Mouse (Mus musculus) embryonic facial prominence, embryonic 10.5 days (tissue): ENCODE measurements around the gene Sprr2j-ps. TPM values are rescaled to one million over a fixed set of nuclear protein-coding genes. Genes with fewer than 3 reads are reported as not detected.

Experiments used
- DNase-seq: peaks from one replicate; pipeline ENCODE4 v3.0.0-alpha.2; 2017; ENCODE audit warnings: low spot score
- H3K27ac ChIP-seq: fragments of 300-500 bp; sonication (generic); replicated peaks from 2 replicates; pipeline ENCODE4 v1.5.1; 2016; ENCODE audit warnings: mild to moderate bottlenecking
- H3K27me3 ChIP-seq: fragments of 300-500 bp; sonication (generic); replicated peaks from 2 replicates; pipeline ENCODE4 v1.6.1; 2016; ENCODE audit warnings: low read depth, mild to moderate bottlenecking; ENCODE audit not compliant: poor library complexity, severe bottlenecking
- H3K36me3 ChIP-seq: fragments of 300-500 bp; sonication (generic); replicated peaks from 2 replicates; pipeline ENCODE4 v1.6.1; 2016; ENCODE audit warnings: mild to moderate bottlenecking, moderate library complexity
- H3K4me1 ChIP-seq: fragments of 300-500 bp; sonication (generic); 2 replicates; pipeline ENCODE4 v1.6.1; 2016
- H3K4me3 ChIP-seq: fragments of 300-500 bp; sonication (generic); 2 replicates; pipeline ENCODE4 v1.5.1; 2016; ENCODE audit warnings: mild to moderate bottlenecking, moderate library complexity
- H3K9me3 ChIP-seq: fragments of 300-500 bp; sonication (generic); 2 replicates; pipeline ENCODE4 v1.6.1; 2016; ENCODE audit warnings: mild to moderate bottlenecking
- WGBS: fragments of 180-500 bp; shearing (Covaris S2); methylation state at CpG from one replicate; pipeline ENCODE4 v1.1.7; 2016; 5-methylcytosine and 5-hydroxymethylcytosine counted together
- polyA plus RNA-seq: library from polyadenylated mRNA; unstranded; fragments of >200 nt; fragmentation: Nextera tagmentation; extraction: Ambion mirVana; gene quantifications from 2 replicates; pipeline ENCODE4 v1.2.1, GENCODE M21; 2016

The Sprr2j-ps gene
- polyA plus RNA-seq, result not detected in 2 replicates

GRCm38 (mm10) chr3:92417782-92418181 is at the start of gene Sprr2j-ps:
Sprr2j-ps (plus strand) TSS chr3:92418082.
- Histone ChIP-seq H3K9me3 (no peaks in the 10 kb centered on the region), H3K27me3 (no peaks in the 10 kb centered on the region), H3K36me3 (no peaks in the 10 kb centered on the region), H3K27ac (no peak within 1 kb of the TSS), H3K4me1 (no peaks in the 10 kb centered on the region), H3K4me3 (no peak within 1 kb of the TSS)
- WGBS, result 91% methylated on average over 2 of the region's 2 CpGs
- no peak for DNase-seq

GRCm38 (mm10) chr3:92373613-92374012 is 44.3 kb upstream of the Sprr2j-ps start:
- DNase-seq, result no peak
- Histone ChIP-seq H3K36me3 (no peaks in the 10 kb centered on the region), H3K4me1 (no peaks in the 10 kb centered on the region), H3K27me3 (no peaks in the 10 kb centered on the region), H3K4me3 (no peak overlapping the region), H3K27ac (no peak overlapping the region), H3K9me3 (no peaks in the 10 kb centered on the region)
- 74% methylated on average over 2 of the region's 2 CpGs for WGBS

- H3K36me3 ChIP-seq, result no peaks in the 10 kb centered on the region
- no peak for DNase-seq
- H3K4me1 ChIP-seq, result no peaks in the 10 kb centered on the region
- H3K9me3 ChIP-seq, result no peaks in the 10 kb centered on the region
- no peak within 1 kb of the TSS for H3K27ac ChIP-seq
- 86% methylated on average over 1 of the region's 1 CpGs for WGBS
- H3K27me3 ChIP-seq, result no peaks in the 10 kb centered on the region
- no peak within 1 kb of the TSS for H3K4me3 ChIP-seq
Observed at GRCm38 (mm10) chr3:92385385-92385784, 32.5 kb upstream of the Sprr2j-ps start, which contains the start of gene Sprr2h. Sprr2h (plus strand) TSS chr3:92385685.

GRCm38 (mm10) chr3:92394301-92394700 is 23.6 kb upstream of the Sprr2j-ps start:
- WGBS, result 60% methylated on average over 1 of the region's 1 CpGs
- Histone ChIP-seq H3K27ac (no peak overlapping the region), H3K27me3 (no peaks in the 10 kb centered on the region), H3K36me3 (no peaks in the 10 kb centered on the region), H3K4me1 (no peaks in the 10 kb centered on the region), H3K4me3 (no peak overlapping the region), H3K9me3 (no peaks in the 10 kb centered on the region)
- DNase-seq, result no peak

- Histone ChIP-seq H3K27ac (no peak within 1 kb of the TSS), H3K36me3 (no peaks in the 10 kb centered on the region), H3K4me1 (no peaks in the 10 kb centered on the region), H3K9me3 (no peaks in the 10 kb centered on the region), H3K27me3 (no peaks in the 10 kb centered on the region), H3K4me3 (no peak within 1 kb of the TSS)
- WGBS, result 89% methylated on average over 2 of the region's 2 CpGs
- no peak for DNase-seq
Observed at GRCm38 (mm10) chr3:92407691-92408090, 10.2 kb upstream of the Sprr2j-ps start, which contains the start of gene Sprr2i. Sprr2i (plus strand) TSS chr3:92407991.

- H3K36me3 ChIP-seq, result no peaks in the 10 kb centered on the region
- H3K9me3 ChIP-seq, result 0 out of 2 replicates have a peak, but pooled peaks cover 3% of the 10 kb centered on the region
- no peaks in the 10 kb centered on the region for H3K27me3 ChIP-seq
- no peak within 1 kb of the TSS for H3K4me3 ChIP-seq
- no peak within 1 kb of the TSS for H3K27ac ChIP-seq
- 91% methylated on average over 6 of the region's 6 CpGs for WGBS
- DNase-seq, result no peak
- H3K4me1 ChIP-seq, result no peaks in the 10 kb centered on the region
Observed at GRCm38 (mm10) chr3:92429323-92429722, 11.4 kb downstream of the Sprr2j-ps start, which contains the start of gene Gm9774. Gm9774 (minus strand) TSS chr3:92429423.

- DNase-seq, result no peak
Observed at GRCm38 (mm10) chr3:92432282-92432681, 14.4 kb downstream of the Sprr2j-ps start, which contains the start of gene Sprr2k. Sprr2k (plus strand) TSS chr3:92432582.

GRCm38 (mm10) chr3:92438689-92439088 is 20.8 kb downstream of the Sprr2j-ps start, which contains the start of gene Sprr1b:
Sprr1b (minus strand) TSS chr3:92438789.
- 92% methylated on average over 3 of the region's 3 CpGs for WGBS
- Histone ChIP-seq H3K27ac (no peak within 1 kb of the TSS), H3K27me3 (no peaks in the 10 kb centered on the region), H3K36me3 (no peaks in the 10 kb centered on the region), H3K4me1 (no peaks in the 10 kb centered on the region), H3K9me3 (no peaks in the 10 kb centered on the region), H3K4me3 (no peak within 1 kb of the TSS)
- DNase-seq, result no peak

More at GRCm38 (mm10) chr3:92432282-92432681, 14.4 kb downstream of the Sprr2j-ps start, which contains the start of gene Sprr2k:
- WGBS, result 89% methylated on average over 2 of the region's 2 CpGs
- Histone ChIP-seq H3K9me3 (0 out of 2 replicates have a peak, but pooled peaks cover 3% of the 10 kb centered on the region), H3K4me1 (no peaks in the 10 kb centered on the region), H3K27me3 (no peaks in the 10 kb centered on the region), H3K4me3 (no peak within 1 kb of the TSS), H3K27ac (no peak within 1 kb of the TSS), H3K36me3 (no peaks in the 10 kb centered on the region)

- Histone ChIP-seq H3K4me3 (no peak overlapping the region), H3K27me3 (no peaks in the 10 kb centered on the region), H3K36me3 (no peaks in the 10 kb centered on the region), H3K4me1 (no peaks in the 10 kb centered on the region), H3K27ac (no peak overlapping the region), H3K9me3 (no peaks in the 10 kb centered on the region)
- no peak for DNase-seq
- 88% methylated on average over 3 of the region's 3 CpGs for WGBS
Observed at GRCm38 (mm10) chr3:92440177-92440576, 22.3 kb downstream of the Sprr2j-ps start.

GRCm38 (mm10) chr3:92455151-92455550 is 37.3 kb downstream of the Sprr2j-ps start:
- H3K4me3 ChIP-seq, result no peak overlapping the region
- WGBS, result 87% methylated on average over 5 of the region's 5 CpGs
- DNase-seq, result no peak
- no peaks in the 10 kb centered on the region for H3K27me3 ChIP-seq
- no peak overlapping the region for H3K27ac ChIP-seq
- H3K4me1 ChIP-seq, result no peaks in the 10 kb centered on the region
- no peaks in the 10 kb centered on the region for H3K36me3 ChIP-seq
- H3K9me3 ChIP-seq, result no peaks in the 10 kb centered on the region

- Histone ChIP-seq H3K27me3 (no peaks in the 10 kb centered on the region), H3K4me3 (no peak within 1 kb of the TSS), H3K4me1 (no peaks in the 10 kb centered on the region), H3K9me3 (no peaks in the 10 kb centered on the region), H3K36me3 (no peaks in the 10 kb centered on the region), H3K27ac (no peak within 1 kb of the TSS)
- WGBS, result 69% methylated on average over 2 of the region's 2 CpGs
- DNase-seq, result no peak
Observed at GRCm38 (mm10) chr3:92458620-92459019, 40.7 kb downstream of the Sprr2j-ps start, which contains the start of gene Sprr3. Sprr3 (minus strand) TSS chr3:92458720.

GRCm38 (mm10) chr3:92466576-92466975 is 48.7 kb downstream of the Sprr2j-ps start:
- 91% methylated on average over 1 of the region's 1 CpGs for WGBS
- no peaks in the 10 kb centered on the region for H3K9me3 ChIP-seq
- H3K27ac ChIP-seq, result no peak overlapping the region
- no peaks in the 10 kb centered on the region for H3K27me3 ChIP-seq
- H3K36me3 ChIP-seq, result no peaks in the 10 kb centered on the region
- no peak for DNase-seq
- no peaks in the 10 kb centered on the region for H3K4me1 ChIP-seq
- H3K4me3 ChIP-seq, result no peak overlapping the region

GRCm38 (mm10) chr3:92467424-92467823 is 49.5 kb downstream of the Sprr2j-ps start:
- no peaks in the 10 kb centered on the region for H3K36me3 ChIP-seq
- H3K27me3 ChIP-seq, result no peaks in the 10 kb centered on the region
- H3K4me3 ChIP-seq, result no peak overlapping the region
- H3K9me3 ChIP-seq, result no peaks in the 10 kb centered on the region
- H3K27ac ChIP-seq, result no peak overlapping the region
- no peaks in the 10 kb centered on the region for H3K4me1 ChIP-seq
- DNase-seq, result no peak
